Mouse (Mus musculus): ENCODE measurements around the gene Fcrl1.

The Fcrl1 gene

DNA sequence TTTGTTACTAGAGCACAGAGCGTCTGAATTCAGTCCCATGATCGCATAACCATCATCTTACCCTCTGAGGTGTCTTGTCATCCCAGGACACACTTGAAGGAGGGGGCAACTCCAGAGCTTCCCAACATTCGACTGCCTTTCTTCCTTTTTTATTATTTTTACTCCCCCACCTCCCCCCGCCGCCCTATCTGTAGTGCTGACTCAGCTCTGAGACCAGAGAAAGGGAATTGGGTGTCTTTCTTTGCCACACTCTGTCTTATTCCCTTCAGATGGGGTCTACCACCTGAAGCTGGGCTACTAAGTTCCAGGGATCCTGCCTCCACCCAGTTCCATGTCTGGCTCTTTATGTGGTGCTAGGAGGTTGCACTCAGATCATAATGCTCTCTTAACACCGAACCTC is 34.4 kb downstream of the Fcrl1 start:
- no peak for DNase-seq (ENCODE audit: low spot score)

DNA sequence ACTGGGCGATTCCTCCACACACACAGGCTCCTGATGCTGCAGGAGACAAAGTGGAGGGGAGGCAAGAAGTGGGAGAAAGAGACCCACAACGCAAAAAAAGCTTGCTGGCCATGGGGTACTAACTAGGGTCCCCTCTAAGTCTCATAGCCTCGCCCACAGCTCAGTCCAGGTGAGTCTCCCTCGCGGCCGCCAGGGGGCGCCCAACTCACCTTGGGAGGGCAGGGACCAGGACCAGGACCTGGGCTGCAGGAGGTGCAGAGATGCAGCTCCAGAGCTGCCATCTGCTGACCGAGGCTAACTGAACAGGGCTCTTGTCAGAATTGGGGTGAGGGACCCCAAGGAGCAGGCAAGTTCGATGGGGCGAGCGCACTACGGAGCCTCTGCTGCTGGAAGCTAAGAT is 35.0 kb downstream of the Fcrl1 start:
- peak; percentile 25 for DNase-seq (ENCODE audit: low spot score)

DNA sequence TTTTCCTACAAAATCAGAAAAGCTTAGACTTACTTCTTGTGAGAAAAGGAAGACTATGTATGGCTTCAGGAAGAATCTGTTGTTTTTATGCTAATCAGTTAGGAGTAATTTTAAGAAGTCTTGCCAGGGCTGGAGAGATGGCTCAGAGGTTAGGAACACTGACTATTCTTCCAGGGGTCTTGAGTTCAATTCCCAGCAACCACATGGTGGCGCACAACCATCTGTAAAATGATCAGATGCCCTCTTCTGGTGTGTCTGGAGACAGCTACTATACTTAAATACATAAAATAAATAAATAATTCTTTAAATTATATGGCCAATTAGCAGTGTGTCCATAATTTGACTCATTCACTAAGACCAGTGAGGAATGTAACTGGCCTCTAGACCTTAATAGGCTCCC is 44.5 kb downstream of the Fcrl1 start:
- DNase-seq (ENCODE audit: low spot score): no peak

- DNase-seq (ENCODE audit: low spot score): no peak
These were observed 46.3 kb downstream of the Fcrl1 start for GRCm38 (mm10) chr3:87422386-87422910.

- DNase-seq (ENCODE audit: low spot score): no peak
These were observed 59.3 kb downstream of the Fcrl1 start, which contains the start of gene Fcrl5 for GRCm38 (mm10) chr3:87435479-87435878. Gene Fcrl5 (plus strand): TSS chr3:87435773.

DNA sequence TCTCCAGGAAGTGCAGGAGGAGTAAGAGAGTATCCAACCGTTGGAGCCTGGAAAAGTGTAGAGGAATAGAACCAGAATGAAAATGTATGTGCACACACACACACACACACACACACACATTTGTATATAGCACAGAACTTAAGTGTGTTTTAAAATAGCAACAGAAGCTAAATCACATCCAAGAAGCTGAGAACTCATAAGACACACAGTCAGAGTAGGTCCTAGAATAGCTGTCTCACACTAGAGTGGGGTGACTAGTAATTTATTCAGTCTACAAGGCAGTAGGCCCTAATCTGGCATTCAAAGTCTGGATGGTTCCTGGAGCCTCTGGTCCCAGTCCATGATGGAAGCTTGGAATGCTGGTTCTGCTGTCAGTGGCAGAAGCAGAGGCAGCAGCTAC is 64.4 kb downstream of the Fcrl1 start:
- no peak for DNase-seq (ENCODE audit: low spot score)

GRCm38 (mm10) chr3:87443968-87444367 is 67.8 kb downstream of the Fcrl1 start:
- DNase-seq (ENCODE audit: low spot score): peak; percentile 29
